Mouse (Mus musculus) lung, postnatal 10 days (tissue): ENCODE data around the gene Celsr3.

Source experiments
- DNase-seq: peaks from one replicate; pipeline ENCODE4 v3.0.0; 2021

Celsr3 gene

DNA sequence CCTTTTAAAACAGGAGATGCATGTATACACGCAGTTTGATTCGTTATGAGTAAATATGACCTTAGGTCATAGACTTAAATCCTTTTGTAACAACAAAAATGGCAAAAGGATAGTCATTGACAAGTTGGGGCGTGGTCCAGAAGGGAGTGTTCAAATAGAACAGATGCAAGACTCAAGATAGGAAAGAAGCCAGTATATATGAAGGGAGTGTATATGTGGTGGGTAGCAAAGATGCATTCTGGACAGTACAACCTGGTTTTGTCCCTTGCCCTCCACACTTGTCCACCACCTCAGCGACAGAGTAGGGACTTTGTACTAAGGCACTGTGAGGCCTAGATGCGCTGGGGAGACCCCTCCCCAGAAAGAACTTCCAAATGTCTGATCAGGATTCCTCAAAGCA is 18.4 kb upstream of the Celsr3 start:
- no peak for DNase-seq

DNA sequence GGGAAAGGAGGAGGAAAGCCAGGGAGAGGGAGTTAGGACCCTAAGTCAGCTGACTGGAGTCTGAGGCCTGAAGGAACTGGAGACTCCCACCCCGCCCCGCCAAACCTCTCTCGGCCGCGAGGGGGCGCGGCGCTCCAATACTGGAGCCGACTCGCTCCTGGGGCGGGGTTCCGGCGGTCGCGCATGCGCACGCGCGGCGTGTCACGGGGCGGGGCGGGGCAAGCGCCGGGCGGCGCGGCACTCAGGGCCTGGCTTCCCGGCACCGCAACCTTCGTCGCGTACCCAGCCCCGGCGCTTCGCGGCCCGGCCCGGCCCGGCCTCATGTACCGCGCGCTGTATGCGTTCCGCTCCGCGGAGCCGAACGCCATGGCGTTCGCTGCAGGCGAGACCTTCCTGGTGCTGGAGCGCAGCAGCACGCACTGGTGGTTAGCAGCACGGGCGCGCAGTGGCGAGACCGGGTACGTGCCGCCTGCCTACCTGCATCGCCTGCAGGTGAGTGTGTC is 17.9 kb upstream of the Celsr3 start, which contains the start of gene Nckipsd:
Gene Nckipsd, plus strand, starts transcription at position 206 of the 503 bp plus-strand sequence.
- DNase-seq, result peak; percentile 96

DNA sequence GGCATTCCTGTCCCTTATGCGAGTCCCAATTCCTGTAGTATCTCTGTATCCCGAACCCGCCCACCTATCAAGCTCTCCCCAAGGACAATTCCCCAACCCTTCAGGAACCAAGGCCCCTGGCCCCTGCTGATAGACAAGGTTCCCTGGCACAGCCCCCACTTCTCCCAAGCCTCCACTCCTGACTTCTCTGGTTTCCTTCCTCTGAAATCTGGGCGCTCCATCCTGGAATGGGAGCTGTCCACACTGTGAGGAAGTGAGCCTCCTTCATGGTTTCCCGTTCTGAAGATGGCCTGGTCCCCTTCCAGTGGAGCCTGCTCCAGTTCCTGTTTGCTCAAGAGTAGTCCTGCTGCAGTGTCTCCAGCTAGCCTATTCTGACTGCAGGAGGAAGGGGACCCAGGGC is 16.9 kb upstream of the Celsr3 start:
- peak; percentile 50 for DNase-seq

DNA sequence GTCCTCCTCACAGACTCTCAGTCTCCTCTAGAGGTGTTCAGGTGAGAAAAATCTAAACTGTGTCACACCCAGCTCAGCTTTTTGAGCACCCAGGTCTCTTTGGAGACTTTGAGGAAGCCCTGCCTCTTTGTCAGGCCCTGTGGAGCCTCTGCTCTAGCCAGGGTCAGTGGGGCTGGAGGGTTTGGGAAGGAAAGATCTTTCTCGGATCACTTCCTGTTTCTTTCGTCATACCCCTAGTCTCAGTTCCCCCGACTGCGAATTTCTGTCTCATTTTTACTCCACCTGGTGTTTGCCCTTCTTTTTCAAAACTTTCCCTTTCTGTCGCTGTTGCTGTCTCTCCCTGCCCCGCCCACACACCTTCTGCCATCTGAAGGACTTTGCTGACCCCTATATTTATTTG is 16.4 kb upstream of the Celsr3 start:
- no peak for DNase-seq

DNA sequence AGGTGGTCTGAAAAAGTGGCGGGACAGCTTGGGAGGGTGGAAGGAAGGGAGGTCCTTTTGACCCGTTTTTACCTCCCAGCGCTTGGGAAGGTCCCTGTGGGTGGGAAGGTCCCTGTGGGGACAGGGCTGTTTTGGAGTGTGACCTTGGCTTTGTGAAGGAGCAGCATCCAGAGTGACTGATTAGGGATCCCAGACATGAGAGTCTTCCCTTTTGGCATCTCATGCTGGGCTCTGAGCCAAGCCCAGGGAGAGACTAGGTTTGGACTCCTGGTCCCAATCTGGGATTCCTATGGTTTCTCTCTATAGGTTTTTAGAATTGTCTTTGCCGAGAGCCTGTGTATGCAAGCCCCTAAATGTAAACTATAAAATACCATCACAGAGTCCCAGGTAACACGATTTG is 15.6 kb upstream of the Celsr3 start:
- no peak for DNase-seq

DNA sequence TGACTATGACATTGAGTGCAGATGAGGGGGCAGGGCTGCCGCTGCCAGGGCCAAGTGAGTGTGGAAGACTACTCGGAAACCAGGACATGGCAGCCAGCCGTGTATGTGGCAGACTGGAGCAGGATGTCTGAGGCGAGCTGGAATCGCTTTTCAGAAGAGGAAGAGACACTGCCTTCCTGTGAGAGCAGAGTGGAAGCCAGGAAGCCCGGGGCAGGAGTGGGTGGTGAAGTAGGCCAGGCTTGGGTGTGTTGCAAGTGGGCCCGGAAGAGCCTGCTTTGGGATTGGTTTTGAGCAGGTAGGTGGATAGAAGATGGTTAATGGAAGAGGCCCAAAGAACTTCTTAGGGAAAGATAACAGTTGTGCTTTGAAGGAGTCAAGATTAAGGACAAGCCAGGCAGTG is 10.6 kb upstream of the Celsr3 start:
- no peak for DNase-seq

DNA sequence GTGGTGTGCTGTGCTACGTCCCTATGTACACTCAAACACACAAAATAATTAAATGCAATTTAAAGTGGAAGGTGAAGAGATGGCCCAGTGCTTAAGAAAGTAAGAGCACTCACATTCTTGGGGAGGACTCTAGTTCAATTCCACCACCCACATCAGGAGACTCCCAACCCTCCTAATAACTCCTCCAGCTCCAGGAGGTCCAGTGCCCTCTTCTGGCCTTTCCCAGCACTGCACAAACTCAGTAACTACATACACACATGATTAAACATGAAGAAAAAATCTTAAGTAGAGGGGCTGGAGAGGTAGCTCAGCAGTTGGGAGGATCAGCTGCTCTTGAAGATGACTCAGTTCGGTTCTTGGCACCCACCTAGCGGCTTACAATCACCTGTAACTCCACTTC is 6.6 kb upstream of the Celsr3 start:
- DNase-seq, result peak; percentile 75

DNA sequence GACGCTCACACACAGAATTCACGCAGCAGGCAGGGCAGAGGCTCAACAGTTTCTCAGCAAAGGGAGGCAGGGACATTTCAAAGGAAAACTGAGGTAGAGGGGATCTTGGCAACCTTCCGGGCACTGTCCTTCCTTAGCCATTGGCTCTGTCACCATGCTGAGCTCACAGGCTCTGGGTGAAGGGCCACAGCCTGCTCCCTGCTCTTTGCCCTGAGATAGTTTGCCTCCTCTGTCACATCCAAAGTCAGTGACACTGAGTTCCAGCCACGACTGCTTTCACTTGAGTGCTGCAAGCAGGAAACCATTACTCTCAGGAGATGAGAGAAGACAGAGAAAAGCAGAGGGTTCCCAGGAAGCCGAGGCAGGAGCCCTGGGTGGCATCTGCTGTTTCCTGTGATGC is 6.0 kb upstream of the Celsr3 start:
- DNase-seq, result no peak

DNA sequence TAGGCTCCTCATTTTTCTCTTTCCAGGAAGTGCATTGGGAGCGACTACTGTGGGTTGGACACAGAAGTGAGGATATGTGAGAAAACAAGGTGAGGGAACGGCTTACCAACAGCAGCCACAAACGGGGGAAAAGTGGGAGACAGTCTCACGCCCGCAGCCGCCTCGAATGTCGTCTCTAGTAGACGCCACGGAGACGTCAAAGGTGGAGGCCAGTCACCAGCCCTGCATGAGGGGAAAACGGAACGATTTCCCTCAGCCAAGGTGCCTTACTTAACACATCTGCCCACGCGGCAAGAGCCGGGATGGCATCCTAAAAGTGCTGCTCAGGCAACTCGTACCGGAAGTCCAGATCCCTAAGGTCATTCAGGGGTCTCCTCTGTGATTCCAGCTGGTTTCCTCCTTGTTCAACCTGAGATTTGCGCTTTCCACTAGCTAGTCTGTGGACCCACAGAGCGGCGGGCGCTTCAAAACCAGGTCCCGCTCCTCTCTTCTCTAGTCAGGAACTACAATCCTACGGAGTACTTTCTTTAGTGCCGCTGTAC is 1.9 kb upstream of the Celsr3 start:
- no peak for DNase-seq

DNA sequence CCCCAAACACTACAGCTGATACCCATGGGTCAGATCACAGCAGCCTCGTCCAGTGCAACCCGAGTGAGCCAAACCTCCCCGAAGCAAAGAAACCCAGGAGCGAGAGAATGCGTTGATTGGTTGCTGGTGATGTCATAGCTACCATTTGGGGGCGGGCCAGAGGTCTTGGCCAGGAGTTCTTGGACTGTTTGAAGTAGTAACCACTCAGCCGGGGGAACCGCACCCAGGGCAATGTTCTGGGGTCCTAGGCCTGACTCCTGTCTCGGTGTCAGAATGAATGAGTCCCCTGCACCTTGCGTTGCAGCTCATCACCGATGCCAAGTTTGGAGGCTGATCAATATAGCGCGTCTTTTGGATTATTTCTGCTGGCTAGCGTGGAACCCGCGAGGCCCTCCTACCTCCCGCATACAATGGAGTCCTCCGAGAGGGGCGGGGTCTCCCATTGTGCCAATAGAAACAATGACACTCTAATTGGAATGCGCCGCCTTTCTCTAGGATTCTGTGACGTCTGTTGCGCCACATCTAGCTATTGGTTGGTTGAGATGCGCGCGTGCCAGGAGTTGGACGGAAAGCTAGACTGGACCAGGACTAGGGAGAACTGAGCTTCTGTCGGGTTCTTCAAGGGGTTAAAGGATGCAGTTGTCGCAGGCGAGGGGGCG is 1.2 kb upstream of the Celsr3 start:
- DNase-seq, result no peak

DNA sequence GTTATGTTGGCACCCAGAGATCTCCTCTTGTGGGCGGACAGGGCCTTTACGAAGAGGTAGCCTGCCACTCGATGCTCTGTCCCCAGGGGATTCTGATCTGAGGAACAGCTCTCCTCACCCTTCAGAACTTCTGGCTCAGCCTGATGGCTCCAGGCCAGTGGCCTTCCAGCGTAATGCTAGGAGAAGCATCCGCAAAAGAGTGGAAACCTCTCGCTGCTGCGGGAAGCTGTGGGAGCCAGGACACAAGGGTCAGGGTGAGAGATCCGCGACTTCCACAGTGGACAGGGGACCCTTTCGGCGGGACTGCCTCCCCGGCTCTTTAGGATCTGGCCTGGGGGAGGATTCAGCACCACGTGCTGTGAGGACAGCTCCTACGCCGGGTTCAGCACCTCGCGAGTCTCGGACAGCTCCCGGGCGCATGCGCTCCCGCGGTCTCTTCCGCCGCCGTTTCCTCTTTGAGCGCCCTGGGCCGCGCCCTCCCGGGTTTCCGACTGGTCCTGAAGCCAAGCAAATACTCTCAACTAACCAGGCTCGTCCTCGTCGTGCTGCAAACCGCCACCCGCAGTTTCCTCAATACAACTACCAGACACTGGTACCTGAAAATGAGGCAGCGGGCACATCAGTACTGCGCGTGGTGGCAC is 700 bp downstream of the Celsr3 start:
- DNase-seq, result peak; percentile 81

DNA sequence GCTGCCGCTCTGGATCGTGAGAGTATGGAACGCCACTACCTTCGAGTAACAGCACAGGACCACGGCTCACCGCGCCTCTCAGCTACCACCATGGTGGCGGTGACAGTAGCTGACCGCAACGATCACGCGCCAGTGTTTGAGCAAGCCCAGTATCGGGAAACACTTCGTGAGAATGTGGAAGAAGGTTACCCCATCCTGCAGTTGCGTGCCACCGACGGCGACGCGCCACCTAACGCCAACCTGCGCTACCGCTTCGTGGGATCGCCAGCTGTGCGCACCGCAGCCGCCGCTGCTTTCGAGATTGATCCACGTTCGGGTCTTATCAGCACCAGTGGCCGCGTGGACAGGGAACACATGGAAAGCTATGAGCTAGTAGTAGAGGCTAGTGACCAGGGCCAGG is 1.3 kb downstream of the Celsr3 start:
- DNase-seq, result no peak

DNA sequence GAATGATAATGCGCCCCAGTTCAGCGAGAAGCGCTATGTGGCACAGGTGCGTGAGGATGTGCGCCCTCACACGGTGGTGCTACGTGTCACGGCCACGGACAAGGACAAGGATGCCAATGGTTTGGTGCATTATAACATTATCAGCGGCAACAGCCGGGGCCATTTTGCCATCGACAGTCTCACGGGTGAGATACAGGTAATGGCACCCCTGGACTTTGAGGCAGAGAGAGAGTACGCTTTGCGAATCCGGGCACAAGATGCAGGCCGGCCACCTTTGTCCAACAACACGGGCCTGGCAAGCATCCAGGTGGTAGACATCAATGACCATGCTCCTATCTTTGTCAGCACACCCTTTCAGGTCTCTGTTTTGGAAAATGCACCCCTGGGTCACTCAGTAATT is 1.8 kb downstream of the Celsr3 start:
- DNase-seq, result no peak

DNA sequence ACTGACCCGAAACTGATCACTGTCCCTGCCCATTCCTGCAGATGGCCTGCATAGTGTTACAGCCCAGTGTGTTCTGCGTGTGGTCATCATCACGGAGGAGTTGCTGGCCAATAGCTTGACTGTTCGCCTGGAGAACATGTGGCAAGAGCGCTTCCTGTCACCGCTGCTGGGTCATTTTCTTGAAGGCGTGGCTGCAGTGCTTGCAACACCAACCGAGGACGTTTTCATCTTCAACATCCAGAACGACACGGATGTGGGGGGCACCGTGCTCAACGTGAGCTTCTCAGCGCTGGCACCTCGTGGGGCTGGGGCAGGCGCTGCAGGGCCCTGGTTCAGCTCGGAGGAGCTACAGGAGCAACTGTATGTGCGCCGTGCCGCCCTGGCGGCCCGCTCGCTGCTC is 5.5 kb downstream of the Celsr3 start:
- no peak for DNase-seq

DNA sequence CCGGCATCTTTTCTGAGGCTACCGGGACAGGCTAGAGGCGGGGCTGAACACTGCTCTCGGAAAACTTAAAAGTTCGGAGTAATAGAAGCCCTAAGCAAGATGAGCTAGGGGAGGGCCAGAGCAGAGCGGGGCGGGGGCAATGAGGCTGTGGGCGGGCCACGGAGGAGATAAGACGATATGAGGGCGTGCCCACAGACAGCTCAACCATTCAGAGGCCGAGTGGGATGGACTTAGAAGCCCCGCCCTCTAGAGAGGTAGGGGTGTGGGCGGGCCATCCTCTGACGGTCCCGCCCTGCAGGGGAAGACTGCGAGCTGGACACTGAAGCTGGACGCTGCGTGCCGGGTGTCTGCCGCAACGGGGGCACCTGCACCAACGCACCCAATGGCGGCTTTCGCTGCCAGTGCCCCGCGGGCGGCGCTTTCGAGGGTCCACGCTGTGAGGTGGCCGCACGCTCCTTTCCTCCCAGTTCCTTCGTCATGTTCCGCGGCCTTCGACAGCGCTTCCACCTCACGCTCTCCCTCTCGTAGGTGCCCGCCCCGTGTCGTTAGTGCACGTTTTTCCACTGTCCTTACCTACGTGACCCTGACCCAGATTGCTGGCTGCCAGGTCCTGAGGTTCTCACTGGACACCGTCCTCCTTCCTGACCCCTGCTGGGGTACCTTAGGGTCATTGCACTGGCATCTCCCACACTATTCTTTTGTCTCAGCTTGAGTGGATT is 6.4 kb downstream of the Celsr3 start:
- peak; percentile 96 for DNase-seq

DNA sequence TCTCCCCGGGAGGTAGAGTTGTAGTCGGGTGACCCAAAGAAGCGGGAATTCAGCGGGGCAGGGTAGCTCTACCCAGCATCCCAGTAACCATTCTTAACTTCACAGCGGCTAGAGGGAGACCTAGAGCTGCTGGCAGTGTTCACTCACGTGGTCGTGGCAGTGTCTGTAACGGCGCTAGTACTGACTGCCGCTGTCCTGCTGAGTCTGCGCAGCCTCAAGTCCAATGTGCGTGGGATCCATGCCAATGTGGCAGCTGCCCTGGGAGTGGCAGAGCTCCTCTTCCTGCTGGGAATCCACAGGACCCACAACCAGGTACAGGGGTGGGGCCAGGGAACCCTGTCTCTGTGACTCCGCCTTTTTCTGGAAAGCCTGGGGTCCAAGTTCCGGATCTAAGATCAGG is 16.9 kb downstream of the Celsr3 start:
- DNase-seq, result peak; percentile 69

DNA sequence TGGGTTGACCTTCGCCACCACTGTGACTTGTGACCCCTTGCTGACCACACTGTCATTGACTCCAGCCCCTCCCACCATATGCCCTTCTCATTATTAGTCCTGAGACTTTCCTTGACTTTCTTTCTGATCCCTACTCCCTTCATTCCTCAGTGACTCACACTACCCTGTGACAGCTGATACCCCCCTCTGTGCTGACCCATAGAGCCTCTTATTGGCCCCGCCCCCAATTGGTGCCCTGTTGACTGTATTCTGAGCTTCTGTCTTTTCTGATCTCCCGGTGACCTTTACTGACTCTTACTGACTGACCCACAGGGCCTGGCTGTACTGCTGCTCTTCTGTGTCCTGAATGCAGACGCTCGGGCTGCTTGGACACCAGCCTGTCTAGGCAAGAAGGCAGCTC is 19.3 kb downstream of the Celsr3 start:
- DNase-seq, result no peak

DNA sequence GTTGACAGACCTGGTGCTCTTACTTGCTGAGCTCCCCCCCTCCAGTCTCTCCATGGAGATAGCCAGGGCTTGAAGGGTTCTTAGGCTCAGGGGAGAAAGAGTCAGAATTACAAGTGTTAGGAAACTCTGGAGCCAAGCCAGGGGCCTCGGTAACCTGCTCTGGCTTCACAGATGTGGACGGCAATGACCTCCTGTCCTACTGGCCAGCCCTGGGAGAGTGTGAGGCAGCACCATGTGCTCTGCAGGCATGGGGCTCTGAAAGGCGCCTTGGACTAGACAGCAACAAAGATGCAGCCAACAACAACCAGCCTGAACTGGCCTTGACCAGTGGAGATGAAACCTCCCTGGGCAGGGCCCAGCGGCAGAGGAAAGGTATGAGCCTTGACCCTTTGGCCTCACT is 21.3 kb downstream of the Celsr3 start:
- DNase-seq, result peak; percentile 54

DNA sequence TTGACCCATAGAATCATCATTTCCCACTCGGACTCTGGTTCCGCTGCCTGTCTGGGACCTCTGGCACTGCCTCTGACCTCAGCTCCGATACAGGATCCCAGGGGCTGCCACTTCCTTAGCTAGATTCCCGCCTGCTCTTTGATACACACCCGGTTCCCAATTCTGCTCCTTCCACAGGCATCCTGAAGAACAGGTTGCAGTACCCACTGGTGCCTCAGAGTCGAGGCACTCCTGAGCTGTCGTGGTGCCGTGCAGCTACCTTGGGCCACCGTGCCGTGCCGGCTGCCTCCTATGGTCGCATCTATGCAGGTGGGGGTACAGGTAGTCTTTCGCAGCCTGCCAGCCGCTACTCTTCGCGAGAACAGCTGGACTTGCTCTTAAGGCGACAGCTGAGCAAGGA is 22.3 kb downstream of the Celsr3 start:
- DNase-seq, result no peak

DNA sequence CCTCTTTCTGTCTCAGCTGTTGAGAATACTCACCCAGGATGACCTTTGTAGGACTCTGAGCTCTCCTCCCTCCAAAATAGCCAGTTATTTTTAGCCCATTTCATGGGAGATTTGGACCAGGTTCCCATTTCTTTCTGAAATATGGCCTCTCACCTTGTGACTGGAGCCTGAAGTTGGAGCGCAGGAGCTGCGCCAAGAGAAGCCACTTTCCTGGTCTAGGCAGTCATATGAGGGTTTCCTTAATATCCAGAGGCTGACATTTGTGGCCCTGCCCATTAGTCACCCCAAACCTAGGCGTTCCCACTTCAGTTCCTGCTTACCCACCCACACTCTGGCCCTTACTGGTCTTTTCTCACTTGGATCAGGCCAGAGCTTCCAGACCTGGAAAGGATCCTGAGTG is 26.9 kb downstream of the Celsr3 start, which contains the start of gene Slc26a6:
Gene Slc26a6, plus strand, starts transcription at position 308 of the 400 bp plus-strand sequence.
- no peak for DNase-seq

DNA sequence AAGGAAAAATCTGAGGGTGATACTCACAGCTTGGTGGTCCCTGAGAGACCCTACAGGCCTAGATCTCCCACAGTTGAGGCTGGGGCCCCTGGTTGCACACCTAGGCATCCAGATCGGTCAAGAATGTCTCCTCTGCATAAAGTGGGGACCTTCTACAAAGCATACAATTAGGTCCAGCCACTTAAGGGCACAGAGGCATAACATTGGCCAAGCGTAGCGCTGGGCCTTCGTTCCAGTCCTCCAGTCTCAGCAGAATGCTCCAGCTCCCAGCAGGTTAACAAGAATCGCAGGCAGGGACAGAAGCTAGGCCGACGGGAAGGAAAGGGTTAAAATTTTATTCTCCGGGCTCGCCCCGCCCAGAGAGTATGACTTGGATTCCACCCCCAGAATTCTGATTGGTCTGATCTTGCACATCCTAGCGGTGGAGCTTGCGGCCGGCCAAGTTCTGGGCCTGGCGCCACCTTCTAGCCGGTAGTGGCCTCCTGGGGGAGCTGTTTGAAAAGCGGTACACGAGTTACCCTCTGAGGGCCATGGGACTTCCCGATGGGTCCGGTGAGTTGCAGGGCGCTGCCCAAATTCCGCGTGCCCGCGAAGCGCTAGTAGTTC is 27.6 kb downstream of the Celsr3 start:
- peak; percentile 96 for DNase-seq

DNA sequence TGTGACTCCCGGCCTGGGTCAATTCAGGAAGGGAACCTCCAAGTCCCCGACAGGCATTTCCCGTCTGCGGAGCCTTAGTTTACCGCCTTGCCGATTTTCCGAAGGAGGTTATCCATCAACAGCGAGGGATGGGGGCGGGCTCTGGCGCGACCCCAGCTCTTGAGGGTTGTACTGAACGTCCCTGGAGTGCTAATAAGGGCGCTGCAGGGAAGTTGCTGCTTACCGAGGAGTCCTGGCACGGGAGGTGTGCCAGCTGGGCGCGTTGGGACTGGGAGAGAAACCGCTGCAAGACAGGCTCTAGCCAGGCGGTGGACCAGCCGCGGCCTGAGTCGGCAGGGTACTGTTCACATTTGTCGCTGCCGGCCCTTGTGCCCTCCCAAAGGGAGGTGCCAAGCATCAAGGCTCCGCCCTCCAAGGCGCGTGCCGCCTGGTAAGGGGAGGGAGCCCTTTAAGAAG is 28.1 kb downstream of the Celsr3 start:
- peak; percentile 95 for DNase-seq

DNA sequence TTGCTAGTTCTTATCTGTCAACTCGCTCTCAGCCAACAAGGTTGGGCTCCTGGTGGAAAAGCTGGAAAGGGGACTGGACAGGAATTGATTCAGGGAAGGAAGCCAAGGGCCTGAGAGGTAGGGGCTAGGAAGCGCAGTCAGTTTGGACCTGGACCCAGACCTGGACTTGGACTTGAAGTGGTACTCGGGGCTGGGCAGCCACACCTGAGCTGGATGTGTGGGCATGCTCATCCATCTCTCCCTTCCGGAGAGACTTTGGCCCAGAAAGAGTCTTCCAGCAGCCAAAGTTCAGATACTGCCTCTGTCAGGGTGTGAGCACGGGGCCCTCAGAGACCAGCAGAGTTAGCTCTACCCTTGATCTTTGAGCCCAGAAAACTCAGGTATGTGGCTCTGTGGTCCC is 29.2 kb downstream of the Celsr3 start:
- no peak for DNase-seq
